Mouse (Mus musculus) hindbrain, postnatal 0 days (tissue): ENCODE results near the gene Riiad1. TPM values are rescaled to one million over a fixed set of nuclear protein-coding genes. Genes with fewer than 3 reads are reported as not detected.
A peak's percentile ranks its signal among the peaks of the same experiment; 100 is the strongest.

Experiments used
- ATAC-seq: fragments of 200-750 bp; cut with Nextera tagmentation; 2 replicates; pipeline ENCODE4 v1.8.0; 2017; ENCODE audit warnings: mild to moderate bottlenecking, moderate TSS enrichment, moderate library complexity
- DNase-seq: peaks from one replicate; pipeline ENCODE4 v3.0.0-alpha.2; 2015; ENCODE audit warnings: low spot score
- H3K27ac ChIP-seq: fragments of 300-500 bp; sonication (generic); 2 replicates; pipeline ENCODE4 v1.5.1; 2014; ENCODE audit warnings: mild to moderate bottlenecking
- H3K27me3 ChIP-seq: fragments of 300-500 bp; sonication (generic); 2 replicates; pipeline ENCODE4 v1.6.1; 2014; ENCODE audit warnings: low read length, mixed read lengths; ENCODE audit not compliant: insufficient read depth
- H3K36me3 ChIP-seq: fragments of 300-500 bp; sonication (generic); 2 replicates; pipeline ENCODE4 v1.6.1; 2014; ENCODE audit warnings: low read length, mixed read lengths; ENCODE audit not compliant: insufficient read depth
- H3K4me1 ChIP-seq: fragments of 300-500 bp; sonication (generic); 2 replicates; pipeline ENCODE4 v1.6.1; 2014; ENCODE audit warnings: antibody characterized with exemption, low read length, mixed read lengths; ENCODE audit not compliant: insufficient read depth
- H3K4me2 ChIP-seq: fragments of 300-500 bp; sonication (generic); 2 replicates; pipeline ENCODE4 v1.6.1; 2014; ENCODE audit warnings: low read depth, mild to moderate bottlenecking, low read length, moderate library complexity, mixed read lengths
- H3K4me3 ChIP-seq: fragments of 300-500 bp; sonication (generic); 2 replicates; pipeline ENCODE4 v1.5.1; 2014; ENCODE audit warnings: low read length
- H3K9ac ChIP-seq: fragments of 300-500 bp; sonication (generic); replicated peaks from 2 replicates; pipeline ENCODE4 v1.6.1; 2014; ENCODE audit warnings: mild to moderate bottlenecking, low read length, moderate library complexity, mixed read lengths
- H3K9me3 ChIP-seq: fragments of 300-500 bp; sonication (generic); 2 replicates; pipeline ENCODE4 v1.6.1; 2016; ENCODE audit warnings: low read length, mixed read lengths
- CTCF ChIP-seq: IDR thresholded peaks from 2 replicates; pipeline ENCODE4 v1.5.1; 2016; ENCODE audit warnings: antibody characterized with exemption, control low read depth, low read depth
- WGBS: fragments of 180-500 bp; shearing (Covaris S2); extraction: QIAGEN DNeasy Blood & Tissue Kit; methylation state at CpG from one replicate; pipeline ENCODE4 v1.1.7; 2014; 5-methylcytosine and 5-hydroxymethylcytosine counted together
- polyA plus RNA-seq: library from polyadenylated mRNA; unstranded; fragments of >200 nt; fragmentation: Nextera tagmentation; extraction: Ambion mirVana; gene quantifications from 2 replicates; pipeline ENCODE4 v1.2.1, GENCODE M21; 2015
- total RNA-seq: library from RNA; depleted of rRNA; stranded (reverse); fragments of >200 nt; gene quantifications from 2 replicates; pipeline ENCODE4 v1.2.3, GENCODE M21; 2014; rRNA removed

Riiad1 gene
- total RNA-seq (2.3 and 4.1 TPM in 2 replicates), polyA plus RNA-seq (15.7 and 18.3 TPM in 2 replicates)

DNA sequence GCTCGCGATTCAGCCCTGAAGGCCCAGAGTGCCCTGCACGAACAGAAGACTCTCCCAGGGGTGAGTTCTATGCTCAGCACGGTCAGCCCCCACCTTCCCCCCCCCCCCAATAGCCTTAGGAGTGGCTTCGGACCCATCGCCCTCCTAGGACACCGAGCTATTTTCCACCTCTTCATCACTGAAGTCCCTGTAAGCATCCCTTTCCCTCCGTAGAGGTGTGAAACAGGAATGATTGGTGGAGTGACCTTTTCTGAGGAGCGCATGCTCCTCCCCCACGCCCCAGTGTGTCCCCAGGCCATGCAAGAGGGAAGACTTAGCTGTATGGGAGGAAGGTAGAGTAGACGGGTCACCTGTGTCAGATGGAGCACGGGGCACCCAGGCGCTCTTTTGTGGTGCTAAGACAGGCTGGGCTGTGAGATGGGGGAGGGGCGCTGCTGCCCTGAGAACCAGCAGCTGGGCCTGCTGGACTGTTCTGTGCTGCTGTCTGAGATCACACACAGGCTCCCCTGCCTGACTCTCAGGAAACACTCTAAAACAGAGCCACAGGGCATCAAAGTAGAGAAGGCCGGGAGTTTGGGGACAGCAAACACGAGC, at the start of gene Riiad1:
Riiad1 (minus strand) TSS at position 51 of the 594 bp plus-strand sequence.
- 8% methylated on average over 16 of the region's 16 CpGs for WGBS
- no peaks in the 10 kb centered on the region for H3K36me3 ChIP-seq
- no peak for ATAC-seq

DNA sequence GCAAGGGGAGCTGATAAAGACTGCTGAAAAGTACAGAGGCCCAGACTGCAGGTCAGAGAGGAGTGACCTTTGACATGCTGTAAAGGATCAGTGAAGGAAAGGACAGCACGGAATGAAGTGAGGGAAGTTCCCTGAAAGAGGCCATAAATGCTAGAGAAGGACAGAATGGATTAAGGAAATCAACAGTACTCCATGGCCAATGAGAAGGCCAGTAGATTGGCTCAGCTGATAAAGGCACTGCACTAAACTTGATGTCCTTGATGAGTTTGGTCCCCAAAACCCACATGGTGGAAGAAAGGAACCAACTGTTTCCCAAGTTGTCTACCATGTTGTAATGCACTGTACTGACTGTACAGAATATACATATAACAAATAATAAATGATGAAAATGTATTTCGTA, 46.6 kb upstream of the Riiad1 start:
- Histone ChIP-seq H3K4me3 (no peak overlapping the region), H3K4me2 (no peak overlapping the region), H3K9me3 (no peaks in the 10 kb centered on the region), H3K4me1 (no peaks in the 10 kb centered on the region), H3K9ac (no peak overlapping the region), H3K27me3 (no peaks in the 10 kb centered on the region), H3K36me3 (peaks cover 18% of the 10 kb centered on the region), H3K27ac (no peak overlapping the region)
- no peak for ATAC-seq
- no peak for DNase-seq
- no peak for TF ChIP-seq CTCF
- WGBS: 78% methylated on average over 2 of the region's 2 CpGs

More for the DNA sequence above, at the start of gene Riiad1:
- H3K27ac ChIP-seq: 0 out of 2 replicates have a peak within 1 kb of the TSS, but pooled peaks have one; percentile 88
- no peak for TF ChIP-seq CTCF
- peak within 1 kb of the TSS; percentile 80 for H3K9ac ChIP-seq
- peaks cover 32% of the 10 kb centered on the region for H3K4me1 ChIP-seq
- H3K4me3 ChIP-seq: peak within 1 kb of the TSS; percentile 56
- H3K4me2 ChIP-seq: peak within 1 kb of the TSS; percentile 85
- DNase-seq: no peak
- no peaks in the 10 kb centered on the region for H3K27me3 ChIP-seq
- H3K9me3 ChIP-seq: no peaks in the 10 kb centered on the region

DNA sequence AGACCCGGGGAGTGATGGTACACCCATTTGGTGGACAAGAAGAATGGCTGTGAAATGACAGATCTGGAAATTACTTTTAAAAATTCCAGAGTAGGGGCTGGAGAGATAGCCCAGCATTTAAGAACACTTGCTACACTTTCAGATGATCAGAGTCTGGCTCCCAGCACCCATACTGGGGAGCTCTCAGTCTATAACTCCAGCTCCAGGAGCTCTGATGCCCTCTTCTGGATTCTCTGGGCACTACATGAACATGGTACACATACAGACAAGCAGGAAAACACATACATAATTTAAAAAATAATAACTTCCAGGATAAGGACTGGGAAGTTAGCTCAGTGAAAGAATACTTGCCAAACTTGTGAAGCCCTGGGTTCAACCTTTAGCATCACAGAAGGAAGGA, 26.5 kb upstream of the Riiad1 start:
- peak; percentile 37 for TF ChIP-seq CTCF
- WGBS: 97% methylated on average over 1 of the region's 1 CpGs
- H3K9me3 ChIP-seq: no peaks in the 10 kb centered on the region
- H3K27me3 ChIP-seq: no peaks in the 10 kb centered on the region
- H3K9ac ChIP-seq: no peak overlapping the region
- H3K4me2 ChIP-seq: no peak overlapping the region
- H3K27ac ChIP-seq: no peak overlapping the region
- peaks cover 16% of the 10 kb centered on the region; the same call in 1 of the 2 replicates for H3K36me3 ChIP-seq
- H3K4me1 ChIP-seq: no peaks in the 10 kb centered on the region
- DNase-seq: no peak
- no peak overlapping the region for H3K4me3 ChIP-seq
- ATAC-seq: no peak

DNA sequence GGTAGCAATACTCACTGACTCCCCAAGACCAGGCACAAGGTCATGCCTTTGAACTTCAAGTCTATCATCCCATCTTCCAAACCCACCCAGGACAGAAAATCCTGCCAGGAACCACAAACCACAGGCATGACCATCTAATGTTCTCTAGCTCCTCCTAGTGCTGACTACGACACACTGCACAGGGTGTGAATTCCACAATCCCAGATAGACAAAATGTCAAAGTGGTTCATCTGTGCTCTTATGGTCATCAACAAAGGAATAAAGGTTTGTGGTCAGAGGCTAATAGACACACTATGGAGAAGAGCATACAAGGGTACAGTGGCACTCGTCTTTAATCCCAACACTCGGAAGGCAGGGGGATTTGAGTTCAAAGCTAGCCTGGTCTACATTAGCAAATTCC, 22.1 kb upstream of the Riiad1 start:
- Histone ChIP-seq H3K4me2 (no peak overlapping the region), H3K36me3 (peaks cover 6% of the 10 kb centered on the region; the same call in 1 of the 2 replicates), H3K4me1 (no peaks in the 10 kb centered on the region), H3K4me3 (no peak overlapping the region), H3K9me3 (no peaks in the 10 kb centered on the region), H3K27ac (no peak overlapping the region), H3K27me3 (no peaks in the 10 kb centered on the region), H3K9ac (no peak overlapping the region)
- DNase-seq: peak; percentile 74
- ATAC-seq: peak; percentile 36
- 75% methylated on average over 3 of the region's 3 CpGs for WGBS
- peak; percentile 88 for TF ChIP-seq CTCF

DNA sequence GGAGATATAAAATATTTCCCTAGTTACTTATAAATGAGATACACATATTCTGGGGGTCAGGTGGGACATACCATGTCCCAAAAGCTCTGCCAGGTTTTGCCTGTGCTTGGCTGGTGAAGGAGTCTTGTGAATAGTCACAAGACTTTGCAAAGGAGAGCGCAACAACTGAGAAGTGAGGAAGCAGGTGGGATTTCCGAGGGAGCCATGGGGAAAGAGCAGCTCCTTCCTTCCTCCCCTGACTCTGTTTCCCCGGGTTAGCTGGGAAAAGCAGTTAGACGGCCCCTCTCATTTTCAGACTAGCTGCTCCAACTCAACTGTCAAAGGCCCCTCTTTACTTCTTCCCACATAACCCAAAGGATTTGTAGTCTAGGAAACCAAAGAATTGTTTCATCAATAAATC, 17.0 kb upstream of the Riiad1 start:
- Histone ChIP-seq H3K36me3 (peaks cover 5% of the 10 kb centered on the region; the same call in 1 of the 2 replicates), H3K9ac (no peak overlapping the region), H3K27ac (no peak overlapping the region), H3K4me2 (no peak overlapping the region), H3K27me3 (no peaks in the 10 kb centered on the region), H3K4me1 (no peaks in the 10 kb centered on the region), H3K4me3 (no peak overlapping the region), H3K9me3 (no peaks in the 10 kb centered on the region)
- TF ChIP-seq CTCF: no peak
- DNase-seq (no peak), ATAC-seq (no peak)
- 79% methylated on average over 4 of the region's 4 CpGs for WGBS

DNA sequence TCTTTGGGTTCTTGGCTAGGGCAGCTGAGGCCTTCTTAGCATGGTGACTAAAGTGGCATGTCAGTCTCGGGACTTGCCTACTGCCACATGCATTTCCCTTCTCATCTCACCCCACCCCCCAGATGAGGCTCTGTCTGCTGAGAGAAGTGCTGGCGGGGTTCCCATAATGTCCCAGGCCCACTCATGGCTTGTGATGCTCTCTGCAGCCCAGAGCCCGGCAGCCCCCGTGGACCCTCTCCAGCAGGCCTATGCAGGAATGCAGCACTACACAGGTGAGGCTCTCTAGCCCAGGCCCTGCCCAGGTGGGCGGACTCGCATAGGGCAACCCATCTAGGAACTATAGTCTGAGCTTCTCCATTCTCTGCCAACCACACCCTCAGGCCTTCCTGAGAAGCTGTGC, 7.4 kb upstream of the Riiad1 start:
- DNase-seq: no peak
- ATAC-seq: no peak
- Histone ChIP-seq H3K4me1 (peaks cover 27% of the 10 kb centered on the region), H3K9ac (no peak overlapping the region), H3K27ac (no peak overlapping the region), H3K36me3 (peaks cover 26% of the 10 kb centered on the region; the same call in 1 of the 2 replicates), H3K4me3 (no peak overlapping the region), H3K27me3 (no peaks in the 10 kb centered on the region), H3K4me2 (no peak overlapping the region), H3K9me3 (no peaks in the 10 kb centered on the region)
- WGBS: 62% methylated on average over 6 of the region's 6 CpGs
- no peak for TF ChIP-seq CTCF

DNA sequence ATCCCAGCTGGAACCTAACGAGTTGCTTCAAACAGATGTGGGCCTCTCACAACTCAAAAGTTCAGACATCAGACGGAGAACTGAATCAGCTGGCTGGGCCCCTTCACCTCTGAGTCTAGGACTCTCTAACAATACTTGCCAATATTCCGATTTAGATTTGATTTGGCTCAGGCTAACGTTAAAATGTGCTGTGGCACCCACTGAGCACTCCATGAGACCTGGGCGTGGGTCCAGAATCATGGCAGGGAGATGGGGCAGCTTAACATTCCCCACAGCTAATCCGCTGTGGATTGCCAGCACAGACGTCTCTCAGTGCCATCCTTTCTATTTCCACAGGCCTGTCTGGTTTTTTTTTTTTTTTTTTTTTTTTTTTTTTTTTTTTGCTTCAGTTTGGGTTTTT, 5.8 kb upstream of the Riiad1 start:
- Histone ChIP-seq H3K36me3 (peaks cover 22% of the 10 kb centered on the region; the same call in 1 of the 2 replicates), H3K27me3 (no peaks in the 10 kb centered on the region), H3K4me1 (peaks cover 32% of the 10 kb centered on the region), H3K27ac (no peak overlapping the region), H3K4me2 (no peak overlapping the region), H3K9me3 (no peaks in the 10 kb centered on the region), H3K9ac (no peak overlapping the region), H3K4me3 (no peak overlapping the region)
- ATAC-seq (no peak), DNase-seq (no peak)
- WGBS: 32% methylated on average over 7 of the region's 7 CpGs
- no peak for TF ChIP-seq CTCF
